22 mouse cellular contexts compared by ENCODE assay signal in genomic region chr4:114905501-114905900, GRCm38 (mm10). TPM values are rescaled to one million over a fixed set of nuclear protein-coding genes. Genes with fewer than 3 reads are reported as not detected.
DNase-seq lines count a peak whose midpoint lies in the region; ATAC-seq and TF ChIP-seq lines count a peak whose summit lies in the region.
"Had no signal": no experiment of that assay in that cellular context is flagged by ENCODE, and none has a peak within 500 bp of the region (broad histone marks: within the 10 kb centered on the region; RNA-seq: fewer than 3 reads in every experiment).

No protein-coding gene starts in this region.

- no peak for TF ChIP-seq EP300 in lung, postnatal 0 days (IDR thresholded peaks at IDR 0.05)

- H3K4me3 ChIP-seq in forebrain, embryonic 10.5 days = peak overlapping the region; percentile 60
- H3K4me3 ChIP-seq in forebrain, embryonic 14.5 days (ENCODE audit: low read depth, low read length) = no peak overlapping the region
- H3K4me3 ChIP-seq in kidney, embryonic 16.5 days (ENCODE audit: low read length) = peak overlapping the region; percentile 69
- peak overlapping the region; percentile 75 for H3K4me3 ChIP-seq in embryonic facial prominence, embryonic 10.5 days
- H3K4me3 ChIP-seq in limb, embryonic 13.5 days = peak overlapping the region; percentile 57
- no peak overlapping the region for H3K4me3 ChIP-seq in lung, postnatal 0 days (ENCODE audit: low read depth, low read length)
- H3K4me3 ChIP-seq: heart, embryonic 15.5 days; left cerebral cortex, adult 2 months; liver, embryonic 13.5 days had no signal

- no peak for TF ChIP-seq CTCF in lung, postnatal 0 days (IDR thresholded peaks at IDR 0.05)

- H3K27ac ChIP-seq in forebrain, embryonic 10.5 days = no peak overlapping the region
- no peak overlapping the region for H3K27ac ChIP-seq in forebrain, embryonic 14.5 days (ENCODE audit: low read depth, low read length)
- H3K27ac ChIP-seq in kidney, embryonic 16.5 days (ENCODE audit: low read length) = peak overlapping the region; percentile 27; the same call in 1 of the 2 replicates
- H3K27ac ChIP-seq in embryonic facial prominence, embryonic 10.5 days (replicated peaks) = 0 out of 2 replicates have a peak overlapping the region, but pooled peaks have one; percentile 92
- no peak overlapping the region for H3K27ac ChIP-seq in limb, embryonic 13.5 days
- H3K27ac ChIP-seq in lung, postnatal 0 days (ENCODE audit: low read length) = no peak overlapping the region
- H3K27ac ChIP-seq: forebrain, embryonic 12.5 days; heart, embryonic 15.5 days; left cerebral cortex, adult 2 months; liver, embryonic 13.5 days had no signal

- H3K36me3 ChIP-seq in forebrain, embryonic 10.5 days (replicated peaks) = no peaks in the 10 kb centered on the region
- no peaks in the 10 kb centered on the region for H3K36me3 ChIP-seq in forebrain, embryonic 14.5 days (ENCODE audit: control insufficient read depth, insufficient read depth, low read length)
- H3K36me3 ChIP-seq in kidney, embryonic 16.5 days (ENCODE audit: insufficient read depth, low read length) = no peaks in the 10 kb centered on the region
- H3K36me3 ChIP-seq in embryonic facial prominence, embryonic 10.5 days (replicated peaks) = no peaks in the 10 kb centered on the region; the same call in 1 of the 2 replicates
- no peaks in the 10 kb centered on the region for H3K36me3 ChIP-seq in limb, embryonic 13.5 days
- no peaks in the 10 kb centered on the region for H3K36me3 ChIP-seq in lung, postnatal 0 days (ENCODE audit: insufficient read depth, low read length)
- H3K36me3 ChIP-seq: forebrain, embryonic 12.5 days; heart, embryonic 15.5 days; liver, embryonic 13.5 days had no signal

- H3K9ac ChIP-seq in forebrain, embryonic 14.5 days (ENCODE audit: low read length) = no peak overlapping the region
- H3K9ac ChIP-seq in kidney, embryonic 16.5 days (replicated peaks; ENCODE audit: low read length) = peak overlapping the region; percentile 75
- no peak overlapping the region for H3K9ac ChIP-seq in limb, embryonic 13.5 days
- no peak overlapping the region for H3K9ac ChIP-seq in lung, postnatal 0 days (replicated peaks; ENCODE audit: low read depth)
- H3K9ac ChIP-seq: forebrain, embryonic 12.5 days; heart, embryonic 15.5 days; liver, embryonic 13.5 days had no signal

- peaks cover 72% of the 10 kb centered on the region for H3K4me1 ChIP-seq in forebrain, embryonic 10.5 days
- H3K4me1 ChIP-seq in forebrain, embryonic 14.5 days (ENCODE audit: control insufficient read depth, insufficient read depth, low read length) = peaks cover 11% of the 10 kb centered on the region
- peaks cover 18% of the 10 kb centered on the region; the same call in 1 of the 2 replicates for H3K4me1 ChIP-seq in kidney, embryonic 16.5 days (ENCODE audit: insufficient read depth, low read length)
- H3K4me1 ChIP-seq in embryonic facial prominence, embryonic 10.5 days = peaks cover 86% of the 10 kb centered on the region
- peaks cover 38% of the 10 kb centered on the region for H3K4me1 ChIP-seq in limb, embryonic 13.5 days
- peaks cover 15% of the 10 kb centered on the region for H3K4me1 ChIP-seq in lung, postnatal 0 days (ENCODE audit: insufficient read depth, low read depth, low read length)

- no peak overlapping the region for H3K4me2 ChIP-seq in forebrain, embryonic 14.5 days (ENCODE audit: low read length)
- H3K4me2 ChIP-seq in kidney, embryonic 16.5 days (replicated peaks; ENCODE audit: low read depth, low read length) = peak overlapping the region; percentile 79
- peak overlapping the region; percentile 77 for H3K4me2 ChIP-seq in limb, embryonic 13.5 days (replicated peaks)
- H3K4me2 ChIP-seq in lung, postnatal 0 days (replicated peaks; ENCODE audit: low read depth, low read length) = no peak overlapping the region
- H3K4me2 ChIP-seq: forebrain, embryonic 12.5 days; heart, embryonic 15.5 days; liver, embryonic 13.5 days had no signal

- H3K9me3 ChIP-seq in forebrain, embryonic 10.5 days = no peaks in the 10 kb centered on the region
- no peaks in the 10 kb centered on the region for H3K9me3 ChIP-seq in forebrain, embryonic 14.5 days (replicated peaks; ENCODE audit: control insufficient read depth, low read length)
- no peaks in the 10 kb centered on the region for H3K9me3 ChIP-seq in kidney, embryonic 16.5 days (ENCODE audit: low read length)
- no peaks in the 10 kb centered on the region for H3K9me3 ChIP-seq in embryonic facial prominence, embryonic 10.5 days
- H3K9me3 ChIP-seq in limb, embryonic 13.5 days = no peaks in the 10 kb centered on the region
- no peaks in the 10 kb centered on the region for H3K9me3 ChIP-seq in lung, postnatal 0 days (ENCODE audit: low read length)
- H3K9me3 ChIP-seq: forebrain, embryonic 12.5 days; heart, embryonic 15.5 days; liver, embryonic 13.5 days had no signal

- WGBS in forebrain, embryonic 10.5 days = 51% methylated on average over 3 of the region's 3 CpGs
- WGBS in forebrain, embryonic 14.5 days = 36% methylated on average over 3 of the region's 3 CpGs
- 61% methylated on average over 3 of the region's 3 CpGs for WGBS in kidney, embryonic 16.5 days
- WGBS in embryonic facial prominence, embryonic 10.5 days = 49% methylated on average over 3 of the region's 3 CpGs
- 50% methylated on average over 3 of the region's 3 CpGs for WGBS in limb, embryonic 13.5 days
- WGBS in lung, postnatal 0 days = 81% methylated on average over 3 of the region's 3 CpGs

- H3K27me3 ChIP-seq in forebrain, embryonic 10.5 days (ENCODE audit: poor library complexity, severe bottlenecking) = peaks cover 100% of the 10 kb centered on the region
- peaks cover 95% of the 10 kb centered on the region for H3K27me3 ChIP-seq in forebrain, embryonic 14.5 days (replicated peaks; ENCODE audit: control insufficient read depth, insufficient read depth, low read length)
- H3K27me3 ChIP-seq in kidney, embryonic 16.5 days (ENCODE audit: insufficient read depth, low read length) = peaks cover 61% of the 10 kb centered on the region
- peaks cover 100% of the 10 kb centered on the region for H3K27me3 ChIP-seq in embryonic facial prominence, embryonic 10.5 days (replicated peaks; ENCODE audit: low read depth, poor library complexity, severe bottlenecking)
- H3K27me3 ChIP-seq in limb, embryonic 13.5 days = peaks cover 100% of the 10 kb centered on the region
- H3K27me3 ChIP-seq in lung, postnatal 0 days (replicated peaks; ENCODE audit: insufficient read depth, low read length) = peaks cover 94% of the 10 kb centered on the region

- no peak for ATAC-seq in forebrain, embryonic 14.5 days
- ATAC-seq in kidney, embryonic 16.5 days (ENCODE audit: low FRiP score, low TSS enrichment) = no peak
- no peak for ATAC-seq in limb, embryonic 13.5 days (ENCODE audit: low FRiP score, low read depth)
- no peak for ATAC-seq in lung, postnatal 0 days
- ATAC-seq: activated CD4-positive, CD25-positive, alpha-beta regulatory T cell, adult 4 months had no signal

- no peak for DNase-seq in forebrain, embryonic 10.5 days (ENCODE audit: extremely low spot score, low spot score)
- DNase-seq in forebrain, embryonic 14.5 days (ENCODE audit: low spot score) = no peak
- DNase-seq in kidney, postnatal 36 days = no peak
- no peak for DNase-seq in embryonic facial prominence, embryonic 10.5 days (ENCODE audit: low spot score)
- DNase-seq in lung, postnatal 0 days (ENCODE audit: low spot score) = no peak
- DNase-seq: adrenal gland, adult 8-10 months; cerebellum, adult 11-12 months; cerebellum, postnatal 14 days; heart, postnatal 4 days; kidney, adult 18-20 months; liver, embryonic 13.5 days; lung, adult 2 months; lung, postnatal 36 days; thymus, adult 18-20 months; thymus, postnatal 36 days had no signal

RNA-seq across cellular contexts. Expression of gene Foxd2, which starts 3.2 kb away (rescaled TPM):
- 1.6 and 1.7 TPM in 2 replicates for polyA plus RNA-seq in forebrain, embryonic 10.5 days (2016; fragmentation: Nextera tagmentation; extraction: Ambion mirVana)
- polyA plus RNA-seq in forebrain, embryonic 14.5 days (2014; fragmentation: Nextera tagmentation; extraction: Ambion mirVana) = 0.27 and 0.38 TPM in 2 replicates
- 1.8 and 2.5 TPM in 2 replicates for polyA plus RNA-seq in kidney, embryonic 16.5 days (2015; fragmentation: Nextera tagmentation; extraction: Ambion mirVana)
- polyA plus RNA-seq in embryonic facial prominence, embryonic 10.5 days (2016; fragmentation: Nextera tagmentation; extraction: Ambion mirVana) = 4.6 and 4.8 TPM in 2 replicates
- 1.3 and 1.9 TPM in 2 replicates for polyA plus RNA-seq in limb, embryonic 13.5 days (2015; fragmentation: Nextera tagmentation; extraction: Ambion mirVana)
- 0.10 TPM in 1 of 2 replicates, not detected in the other for polyA plus RNA-seq in lung, postnatal 0 days (2015; fragmentation: Nextera tagmentation; extraction: Ambion mirVana)
- polyA plus RNA-seq: heart, embryonic 15.5 days; liver, embryonic 13.5 days; stomach, embryonic 16.5 days had no signal

RNA-seq across cellular contexts. Expression of gene Foxe3, which starts 20.3 kb away (rescaled TPM):
- polyA plus RNA-seq in forebrain, embryonic 10.5 days (2016; fragmentation: Nextera tagmentation; extraction: Ambion mirVana) = 1.1 and 1.5 TPM in 2 replicates
- polyA plus RNA-seq in forebrain, embryonic 14.5 days (2014; fragmentation: Nextera tagmentation; extraction: Ambion mirVana) = not detected in 2 replicates
- not detected in 2 replicates for polyA plus RNA-seq in kidney, embryonic 16.5 days (2015; fragmentation: Nextera tagmentation; extraction: Ambion mirVana)
- 1.0 and 1.5 TPM in 2 replicates for polyA plus RNA-seq in embryonic facial prominence, embryonic 10.5 days (2016; fragmentation: Nextera tagmentation; extraction: Ambion mirVana)
- polyA plus RNA-seq in limb, embryonic 13.5 days (2015; fragmentation: Nextera tagmentation; extraction: Ambion mirVana) = not detected in 2 replicates
- not detected in 2 replicates for polyA plus RNA-seq in lung, postnatal 0 days (2015; fragmentation: Nextera tagmentation; extraction: Ambion mirVana)
- polyA plus RNA-seq: activated CD4-positive, CD25-positive, alpha-beta regulatory T cell, adult 4 months; forebrain, embryonic 12.5 days; heart, embryonic 15.5 days; liver, embryonic 13.5 days; lung, adult 2 months; stomach, embryonic 16.5 days had no signal

Comparison
In these comparisons a context has a peak if more than half of its experiments do, and no peak if none do; other contexts are left out.
1. H3K4me3 ChIP-seq: peak in forebrain, embryonic 10.5 days (single experiment), kidney, embryonic 16.5 days (single experiment), embryonic facial prominence, embryonic 10.5 days (single experiment) and limb, embryonic 13.5 days (single experiment); none in forebrain, embryonic 14.5 days (single experiment) and lung, postnatal 0 days (single experiment).
2. H3K27ac ChIP-seq: peak in kidney, embryonic 16.5 days (single experiment) and embryonic facial prominence, embryonic 10.5 days (single experiment); none in forebrain, embryonic 10.5 days (single experiment), forebrain, embryonic 14.5 days (single experiment), limb, embryonic 13.5 days (single experiment) and lung, postnatal 0 days (single experiment).
3. H3K4me2 ChIP-seq: peak in kidney, embryonic 16.5 days (single experiment) and limb, embryonic 13.5 days (single experiment); none in forebrain, embryonic 14.5 days (single experiment) and lung, postnatal 0 days (single experiment).